Mouse (Mus musculus) layer of hippocampus, adult 18-20 months (tissue): ENCODE data around the gene Eva1b. TPM values are rescaled to one million over a fixed set of nuclear protein-coding genes. Genes with fewer than 3 reads are reported as not detected.
A peak's percentile ranks its signal among the peaks of the same experiment; 100 is the strongest.

Experiments
- DNase-seq, 2 experiments: peaks; one replicate each; pipeline ENCODE4 v3.0.0; 2022; ENCODE audit warnings: low spot score in 2 of 2
- total RNA-seq, 2 experiments: library from RNA; stranded (reverse); gene quantifications; 2 replicates each; pipeline ENCODE4 v1.2.3; 2021

The Eva1b gene
- total RNA-seq, 2 experiments from 2014 or later = 1.8 to 1.9 TPM

GRCm38 (mm10) chr4:126119051-126119450 lies 28.5 kb upstream of the Eva1b start:
- no peak for DNase-seq

GRCm38 (mm10) chr4:126120052-126120451 lies 27.5 kb upstream of the Eva1b start:
- no peak for DNase-seq

DNA sequence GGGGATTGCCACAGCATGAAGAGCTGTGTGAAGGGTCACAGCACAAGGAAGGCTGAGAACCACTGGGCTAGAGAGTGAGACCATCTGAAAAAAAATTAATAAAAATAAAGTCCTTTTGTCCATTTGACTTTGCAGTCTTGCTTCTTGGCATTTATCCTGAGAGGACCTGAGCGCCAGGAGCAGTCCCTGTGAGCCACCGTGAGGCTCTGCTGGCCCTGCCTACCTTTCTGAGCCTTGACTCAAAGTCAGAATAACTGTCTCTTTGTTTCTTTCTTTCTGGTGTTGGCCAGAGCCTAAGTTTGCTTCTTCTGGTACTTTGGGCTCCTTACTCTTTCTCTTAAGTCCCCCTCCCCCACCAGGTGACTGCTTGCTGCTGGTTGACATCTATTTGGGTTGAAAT lies 27.0 kb upstream of the Eva1b start:
- DNase-seq = no peak

DNA sequence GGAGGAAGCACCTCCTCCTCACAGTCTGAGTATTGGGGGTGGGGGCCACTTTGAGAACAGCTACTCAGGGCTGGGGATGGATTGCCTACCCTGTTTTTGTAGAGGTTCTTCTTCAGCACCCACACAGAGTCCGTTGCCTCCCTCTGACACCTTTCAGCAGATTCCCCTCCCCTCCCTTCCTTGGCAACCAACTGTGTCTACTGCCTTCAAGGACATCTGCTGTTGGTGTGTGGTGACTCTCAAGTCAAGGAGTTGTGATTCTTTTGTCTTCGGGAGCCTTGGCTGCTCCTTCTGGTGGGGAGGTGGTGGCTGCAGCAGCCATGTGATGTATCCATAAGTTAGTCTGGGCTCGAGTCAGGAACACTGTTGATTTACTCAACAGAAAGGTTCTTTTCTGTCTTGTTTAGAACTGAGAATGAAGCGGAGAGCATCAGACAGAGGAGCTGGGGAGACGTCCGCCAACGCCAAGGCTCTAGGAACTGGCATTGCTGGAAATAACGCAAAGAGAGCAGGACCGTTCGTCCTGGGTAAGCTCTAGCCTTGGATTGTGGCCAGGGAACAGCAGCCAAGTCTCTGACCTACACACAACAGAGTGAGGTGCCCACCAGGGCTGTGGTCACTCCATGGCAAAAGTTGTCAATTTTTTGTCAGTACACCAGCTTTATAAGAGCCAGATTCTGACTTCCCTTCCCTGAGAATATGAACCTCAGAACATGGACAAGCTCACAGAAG lies 24.1 kb upstream of the Eva1b start:
- peak in 1 of 2 experiments; percentile 30 for DNase-seq

DNA sequence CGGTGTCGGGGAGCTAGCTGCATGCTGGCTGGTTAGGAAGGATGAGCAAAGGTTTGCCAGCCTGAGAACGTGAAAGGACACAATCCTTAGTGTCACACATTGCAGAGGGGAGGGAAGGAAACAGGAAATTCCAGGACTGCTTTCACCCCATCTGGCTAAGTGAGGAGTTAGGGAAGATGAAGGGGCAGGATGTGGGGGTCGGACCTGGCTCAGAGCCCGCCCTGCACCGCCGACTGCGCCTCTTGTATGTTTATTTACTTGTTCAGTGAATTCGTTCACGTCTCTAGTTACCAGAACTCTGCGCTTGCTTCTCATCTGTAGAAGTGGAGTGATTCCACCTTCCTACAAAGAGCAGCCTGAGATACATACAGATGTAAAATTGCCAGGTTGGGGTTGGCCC lies 17.0 kb upstream of the Eva1b start:
- no peak for DNase-seq

DNA sequence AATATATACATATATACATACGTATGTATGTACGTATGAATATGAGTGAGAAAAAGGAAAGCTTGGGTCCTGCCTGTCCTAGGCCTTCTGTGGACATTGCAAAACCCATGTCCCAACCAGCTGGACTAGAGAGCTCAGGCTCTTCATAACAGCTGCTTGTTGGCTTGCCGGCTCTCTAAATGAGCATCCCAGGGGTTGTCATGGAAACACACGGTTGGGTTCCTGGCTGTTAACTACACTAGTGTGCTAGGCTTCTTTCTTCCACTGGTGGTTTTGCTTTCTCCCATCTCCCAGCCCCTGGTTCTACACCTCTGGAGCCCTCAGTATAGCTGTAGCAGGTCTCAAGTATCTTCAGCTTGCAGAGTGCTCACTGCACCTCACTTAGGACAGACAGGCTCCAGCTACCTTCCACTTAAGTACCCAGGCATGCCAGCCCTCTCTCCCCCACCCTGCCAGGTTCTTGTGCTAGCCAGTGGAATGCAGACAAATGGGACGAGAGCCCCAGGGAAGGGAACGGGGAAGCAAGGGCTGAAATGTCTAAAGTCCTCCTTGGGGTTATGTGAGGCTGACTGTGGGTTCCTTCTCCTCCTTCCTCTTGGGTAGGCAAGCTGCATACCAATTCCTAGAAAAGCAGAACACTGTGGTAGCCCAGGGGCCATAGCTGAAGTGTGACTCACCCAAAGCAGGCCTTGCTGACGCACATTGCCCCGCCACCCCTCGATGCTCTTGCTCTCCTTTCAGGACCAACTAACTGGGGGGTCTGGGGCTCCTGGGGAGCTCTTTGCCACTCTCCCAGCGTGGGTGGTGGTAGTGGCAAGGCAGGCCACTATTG lies 16.0 kb upstream of the Eva1b start:
- peak; percentile 69 to 84 for DNase-seq

- DNase-seq = no peak
These were observed 14.8 kb upstream of the Eva1b start for GRCm38 (mm10) chr4:126132636-126133264.

GRCm38 (mm10) chr4:126134236-126134635 lies 13.3 kb upstream of the Eva1b start:
- DNase-seq = no peak

DNA sequence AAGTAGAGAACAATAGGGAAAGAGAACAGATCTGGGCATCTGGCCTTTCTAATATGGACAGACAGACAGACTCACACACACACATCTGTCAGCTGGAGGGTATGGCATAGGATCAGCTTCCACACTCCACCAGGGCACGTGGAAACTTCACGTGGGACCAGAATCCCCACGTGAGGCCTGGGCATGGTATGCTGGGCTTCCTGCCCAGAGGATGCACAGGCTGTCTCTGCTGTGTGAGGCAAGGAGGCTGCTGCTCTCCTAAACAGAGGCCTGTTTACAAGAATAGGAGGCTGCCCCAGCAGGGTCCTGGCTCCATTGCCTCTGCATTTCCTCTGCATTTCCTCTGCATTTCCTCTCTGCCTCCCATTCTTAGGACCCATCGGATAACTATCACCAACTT lies 12.9 kb upstream of the Eva1b start:
- DNase-seq = no peak

GRCm38 (mm10) chr4:126137773-126138172 lies 9.8 kb upstream of the Eva1b start:
- no peak for DNase-seq

GRCm38 (mm10) chr4:126141021-126141420 lies 6.5 kb upstream of the Eva1b start:
- DNase-seq = no peak

DNA sequence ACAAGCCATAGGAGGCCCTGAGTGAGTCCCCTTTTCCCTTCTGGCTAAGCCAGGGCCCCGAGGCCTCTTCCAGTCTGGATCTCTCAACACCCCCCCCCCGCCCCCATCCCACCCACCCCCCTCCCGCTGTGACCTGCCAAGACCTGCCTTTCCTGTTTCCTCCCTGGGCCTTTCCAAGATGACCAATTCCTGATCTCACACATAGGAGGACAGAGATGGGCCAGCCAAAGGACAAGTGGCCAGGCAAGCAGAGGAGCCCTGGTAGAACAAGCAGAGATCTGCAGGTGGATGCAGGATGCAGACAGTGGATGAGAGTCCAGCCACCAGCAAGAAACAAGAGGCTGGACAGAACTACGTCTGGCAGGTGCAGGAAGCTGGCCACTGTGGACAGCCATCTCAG lies 2.1 kb upstream of the Eva1b start:
- no peak for DNase-seq

DNA sequence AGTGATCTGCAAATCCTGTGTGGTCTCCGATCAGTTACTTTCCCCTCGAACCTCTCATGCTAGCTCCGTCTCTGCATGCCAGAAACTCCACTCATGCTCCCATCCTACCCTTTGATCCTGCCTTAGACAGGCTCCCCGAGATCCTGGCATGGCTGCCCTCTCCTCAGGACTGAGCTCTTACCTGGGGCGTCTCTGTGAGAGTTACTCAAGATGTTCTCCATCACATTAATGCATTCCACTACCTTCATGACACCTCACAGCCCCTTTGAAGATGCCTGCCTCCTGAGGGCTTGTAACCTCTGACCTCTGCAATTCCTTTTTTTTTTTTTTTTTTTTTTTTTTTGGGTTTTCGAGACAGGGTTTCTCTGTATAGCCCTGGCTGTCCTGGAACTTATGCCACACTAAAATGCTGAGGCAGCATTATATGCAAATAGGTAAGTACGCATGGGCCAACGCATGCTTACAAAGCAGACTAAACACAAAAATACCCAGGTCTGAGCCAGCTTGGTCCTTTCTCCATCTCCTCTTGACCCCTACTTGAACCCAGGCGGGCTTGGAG lies 491 bp upstream of the Eva1b start:
- DNase-seq = no peak

DNA sequence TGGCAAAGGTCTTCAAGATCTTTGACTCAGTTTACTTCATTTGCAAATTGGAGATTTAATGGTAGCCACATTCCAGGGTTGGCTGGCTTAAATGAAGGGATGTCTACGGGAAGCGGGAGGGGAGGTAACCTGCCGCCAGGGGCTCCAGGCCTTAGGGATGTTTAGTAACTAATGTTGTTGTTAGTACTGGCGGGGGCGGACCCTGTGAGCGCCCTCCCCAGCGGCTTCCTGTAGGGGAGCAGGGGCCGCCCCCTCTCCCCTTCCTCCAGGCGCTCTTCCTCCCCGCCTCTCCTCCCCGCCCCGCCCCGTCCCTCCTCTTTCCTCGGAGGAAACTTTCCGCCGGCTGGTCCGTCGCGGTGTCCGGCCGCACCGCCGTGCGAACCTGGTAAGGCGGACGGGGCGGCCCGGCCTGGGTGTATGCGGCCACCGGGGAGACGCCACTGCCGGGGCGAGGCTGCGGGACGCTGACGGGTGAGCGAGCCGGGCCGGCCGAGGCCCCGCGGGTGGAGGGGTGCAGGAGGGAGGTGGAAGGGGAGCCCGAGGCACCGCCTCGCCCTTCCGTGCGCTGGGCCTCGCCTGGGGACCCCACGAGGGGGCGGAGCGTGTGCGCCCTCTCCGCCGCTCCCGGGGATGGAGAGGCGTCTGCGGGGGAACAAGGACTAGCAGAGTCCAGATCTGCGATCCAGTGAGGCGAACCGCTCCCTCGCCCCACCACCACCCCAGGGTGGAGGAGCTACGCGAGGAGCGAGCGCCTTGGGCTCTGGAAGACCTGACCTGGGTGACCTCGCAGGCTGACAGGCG lies 817 bp downstream of the Eva1b start:
- no peak for DNase-seq

- DNase-seq = no peak
These were observed 1.6 kb downstream of the Eva1b start for GRCm38 (mm10) chr4:126149041-126149676.

- no peak for DNase-seq
These were observed 2.3 kb downstream of the Eva1b start for GRCm38 (mm10) chr4:126149798-126150197.

DNA sequence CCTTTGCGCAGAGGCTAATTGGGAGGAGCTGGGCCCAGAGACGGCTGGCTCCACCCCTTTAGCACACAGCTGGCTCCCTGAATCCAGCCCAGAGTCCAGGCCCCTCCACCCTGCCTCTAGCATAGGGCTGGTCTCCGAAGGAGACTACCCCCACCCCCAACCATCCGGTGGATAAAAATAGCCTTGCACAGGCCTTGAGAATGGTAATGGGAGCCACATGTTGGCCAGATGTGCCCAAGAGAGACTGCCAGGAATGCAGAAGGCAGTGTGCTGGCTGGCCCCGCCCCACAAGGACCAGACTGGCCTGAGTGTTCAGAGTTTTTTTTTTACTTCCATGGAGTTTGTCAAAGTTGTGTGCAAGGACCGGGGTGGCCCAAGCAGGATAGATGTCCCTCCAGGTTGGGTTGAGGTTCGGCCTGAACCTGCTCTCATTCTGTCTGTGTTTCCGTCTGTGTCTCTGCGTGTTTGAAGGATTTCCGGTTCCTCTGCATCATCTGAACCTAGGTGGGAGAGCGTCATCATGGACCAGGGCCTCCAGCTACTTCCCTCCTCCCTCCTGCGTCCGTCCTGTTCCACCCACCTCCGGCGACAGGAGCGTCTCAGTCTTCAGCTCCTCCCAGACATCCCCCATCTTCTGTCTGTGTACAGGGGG lies 2.9 kb downstream of the Eva1b start:
- DNase-seq = no peak

DNA sequence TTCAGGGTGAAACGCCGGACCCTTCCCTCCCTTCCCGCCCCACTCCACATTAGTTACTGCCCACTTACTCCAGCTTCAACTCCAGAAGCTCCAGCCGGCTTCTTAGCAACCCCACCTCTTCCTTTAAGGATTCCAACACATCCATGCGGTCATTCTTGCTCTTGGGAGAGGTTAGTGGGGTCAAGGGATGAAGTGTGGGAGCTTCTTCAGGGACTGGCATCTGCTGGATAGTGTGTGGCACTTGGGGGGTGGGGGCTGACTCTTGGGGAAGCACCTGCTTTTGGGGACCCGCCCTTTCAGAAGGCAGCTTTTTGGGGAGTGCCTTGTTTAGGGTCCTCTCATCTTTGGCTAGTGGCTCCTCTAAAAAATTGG lies 3.4 kb downstream of the Eva1b start:
- no peak for DNase-seq

GRCm38 (mm10) chr4:126151701-126152440 lies 4.3 kb downstream of the Eva1b start:
- DNase-seq = no peak
